Mouse (Mus musculus) gastrocnemius, postnatal 25 days (tissue): Measurements from ENCODE around the gene Lkaaear1. TPM values are rescaled to one million over a fixed set of nuclear protein-coding genes. Genes with fewer than 3 reads are reported as not detected.

Source experiments
- DNase-seq: peaks from one replicate; pipeline ENCODE4 v3.0.0; 2022
- long read RNA-seq, 2 experiments: library from polyadenylated mRNA; stranded (forward); transcript quantifications; one replicate each; pipeline ENCODE4 v2.0.0; 2021
- total RNA-seq, 2 experiments: library from RNA; stranded (reverse); gene quantifications; 1 replicate in 1 of 2; 2 replicates in 1 of 2; pipeline ENCODE4 v1.2.3; 2021

Lkaaear1 gene
- not detected for total RNA-seq
- long read RNA-seq, experiment 1: 0 reads
- long read RNA-seq, experiment 2: 0 reads

DNA sequence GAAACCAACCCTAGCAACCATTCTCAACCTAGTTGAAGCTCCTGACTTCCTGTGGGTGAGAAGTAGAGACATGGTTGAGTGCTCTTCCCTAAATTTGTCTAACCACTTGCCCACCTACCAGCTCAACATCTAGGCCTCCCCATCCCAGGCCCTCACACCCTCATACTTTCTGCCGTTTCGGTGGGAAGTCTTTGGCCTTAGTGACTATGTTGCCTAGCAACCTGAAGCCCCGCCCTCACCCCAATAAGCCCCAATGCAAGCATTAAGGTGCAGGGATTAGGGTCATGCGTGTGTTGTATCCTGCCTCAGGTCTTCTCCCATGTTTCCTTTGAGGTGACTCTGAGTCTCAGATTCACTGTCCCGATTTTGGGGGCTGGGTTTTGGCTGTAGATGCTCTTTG is at the start of gene Lkaaear1:
Lkaaear1 (minus strand) TSS at position 202 of the 400 bp plus-strand sequence.
- no peak for DNase-seq

DNA sequence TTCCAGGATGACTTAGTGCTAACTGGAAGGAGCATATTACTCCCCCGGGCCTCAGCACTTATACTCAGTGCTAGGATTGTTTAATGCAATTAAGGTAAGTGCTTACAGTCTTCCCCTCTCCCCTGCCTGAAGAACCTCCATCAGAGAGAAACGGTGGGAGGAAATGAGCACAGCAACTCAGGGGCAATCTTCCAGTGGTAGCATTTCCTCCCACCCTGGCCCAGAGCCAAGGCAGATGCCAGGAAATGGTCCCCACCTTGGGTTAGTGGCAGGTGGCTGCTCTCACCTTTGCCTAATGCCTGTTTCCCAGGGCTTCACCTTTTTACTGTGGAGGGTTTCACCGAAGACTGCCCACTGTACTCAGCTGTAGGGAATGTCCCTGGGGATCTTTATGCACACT is 31.8 kb upstream of the Lkaaear1 start:
- DNase-seq: no peak

DNA sequence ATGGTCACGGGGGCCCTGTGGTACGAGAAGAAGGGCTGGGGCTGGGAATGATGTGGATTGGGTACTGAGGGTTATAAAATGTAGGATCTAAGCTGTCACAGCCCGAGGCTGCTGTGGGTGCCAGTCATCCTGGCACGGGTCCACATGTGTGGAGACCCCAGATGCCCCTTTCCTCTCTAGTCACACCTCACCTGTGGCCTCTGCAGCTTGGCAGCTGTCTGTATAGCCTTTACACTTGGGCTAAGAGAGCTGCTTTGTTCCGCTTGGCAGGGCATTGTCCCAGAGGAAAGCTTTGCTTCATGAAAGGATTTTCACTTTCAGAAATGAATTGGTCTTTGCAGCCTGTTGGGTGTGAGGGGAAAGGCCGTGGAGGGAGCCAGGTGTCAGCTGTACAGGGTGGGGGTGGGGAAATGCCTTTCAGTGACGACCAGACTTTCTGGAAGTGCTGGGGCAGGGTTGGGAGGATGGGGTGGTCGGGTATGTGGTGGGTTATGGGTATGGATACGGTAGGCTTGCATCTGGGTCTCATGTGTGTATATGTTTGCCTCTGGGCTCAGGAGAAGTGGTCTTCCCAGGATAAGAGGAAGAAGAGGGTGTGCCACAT is 29.5 kb upstream of the Lkaaear1 start:
- no peak for DNase-seq

DNA sequence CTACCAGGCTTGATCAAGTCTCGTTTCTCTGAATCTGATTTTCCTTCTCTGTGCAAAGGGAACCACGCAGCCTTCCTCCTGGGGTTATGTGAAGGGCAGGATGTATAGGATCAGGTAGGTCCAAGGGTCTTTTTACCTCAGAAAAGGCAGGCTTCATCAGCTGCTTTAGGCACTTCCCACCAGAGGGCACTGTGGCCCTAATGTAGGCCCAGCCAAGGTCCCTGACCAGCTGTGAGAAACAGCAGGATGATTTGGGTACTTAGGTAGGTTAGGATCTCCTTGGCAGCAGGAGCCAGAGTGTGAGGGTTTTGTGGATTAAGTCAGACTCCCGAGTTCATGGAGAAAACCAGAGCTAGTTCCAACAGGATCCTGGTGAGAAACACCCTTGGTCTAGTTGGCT is 24.0 kb upstream of the Lkaaear1 start:
- no peak for DNase-seq

DNA sequence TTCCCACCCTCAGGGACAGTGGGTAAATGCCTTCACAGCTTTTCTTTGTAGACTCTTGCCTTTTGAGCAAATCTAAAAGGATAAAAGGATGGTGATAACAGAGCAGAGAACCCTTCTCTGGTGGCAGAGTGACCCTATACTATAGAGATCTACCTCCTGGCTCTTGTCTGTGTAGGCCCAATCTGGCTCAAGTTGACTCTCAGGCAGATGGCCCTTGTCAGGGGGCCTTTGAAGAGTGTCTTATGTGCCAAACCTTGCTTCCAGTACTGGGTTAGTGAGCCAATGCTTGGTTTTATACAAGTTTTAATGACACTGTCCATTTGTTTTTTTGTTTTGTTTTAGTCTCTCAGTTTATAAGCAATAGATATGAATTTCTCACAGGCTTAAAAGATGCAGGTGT is 23.0 kb upstream of the Lkaaear1 start:
- DNase-seq: no peak

DNA sequence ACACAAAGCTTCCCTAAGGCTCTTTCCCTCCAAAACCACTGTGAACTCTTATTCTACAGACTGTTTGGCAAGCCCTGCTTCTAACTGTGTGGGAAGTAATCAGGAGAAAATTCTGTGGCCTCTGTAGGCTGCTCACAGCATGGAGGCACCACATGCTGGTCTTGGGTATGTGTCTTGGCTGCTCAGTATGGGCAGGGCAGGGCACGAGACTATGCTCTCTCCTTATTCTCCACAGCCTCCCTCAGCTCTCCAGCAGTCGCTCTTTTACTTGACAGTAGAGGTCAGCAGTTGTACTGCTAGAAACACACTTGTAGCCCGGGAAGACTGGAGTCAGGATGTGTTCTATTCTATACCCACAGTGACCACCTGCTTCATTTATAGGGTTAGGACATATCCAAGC is 21.8 kb upstream of the Lkaaear1 start:
- no peak for DNase-seq

DNA sequence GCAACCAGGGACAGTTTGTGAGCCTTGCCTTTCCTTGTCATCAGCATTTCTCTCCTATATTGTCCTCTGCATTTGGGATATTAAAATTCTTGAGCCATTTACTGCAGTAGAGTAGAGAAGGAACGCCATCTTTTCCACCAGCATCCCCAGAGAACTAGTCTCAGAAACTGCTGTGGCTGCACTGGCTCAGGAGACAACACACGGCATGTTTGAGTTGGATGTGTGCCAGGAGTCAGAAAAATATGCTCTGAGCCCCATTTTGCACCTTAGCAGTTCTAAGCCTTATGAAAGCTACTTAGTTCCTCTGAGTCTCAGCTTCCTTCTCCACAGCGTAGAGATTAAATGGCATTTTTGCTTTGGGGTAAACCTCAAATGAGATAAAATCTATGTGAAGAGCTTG is 18.7 kb upstream of the Lkaaear1 start:
- no peak for DNase-seq

DNA sequence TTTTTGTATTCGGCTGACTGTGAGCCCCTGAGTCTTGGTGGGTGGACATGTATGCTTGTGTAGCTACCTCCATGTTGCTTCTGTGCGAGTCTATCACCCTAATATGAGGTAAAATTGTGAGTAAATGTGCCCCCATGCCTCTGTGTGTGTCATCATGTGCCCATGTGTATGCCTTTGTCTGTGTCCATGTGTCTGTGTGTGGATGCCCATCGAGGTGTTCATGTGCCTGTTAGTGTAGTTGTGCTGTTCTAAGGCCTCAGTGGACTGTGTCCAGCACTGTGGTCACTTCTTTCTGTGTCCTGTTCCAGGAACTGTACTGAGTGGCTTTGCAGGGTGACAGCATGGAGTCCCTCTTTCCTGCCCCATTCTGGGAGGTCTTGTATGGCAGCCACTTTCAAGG is 17.1 kb upstream of the Lkaaear1 start:
- no peak for DNase-seq

DNA sequence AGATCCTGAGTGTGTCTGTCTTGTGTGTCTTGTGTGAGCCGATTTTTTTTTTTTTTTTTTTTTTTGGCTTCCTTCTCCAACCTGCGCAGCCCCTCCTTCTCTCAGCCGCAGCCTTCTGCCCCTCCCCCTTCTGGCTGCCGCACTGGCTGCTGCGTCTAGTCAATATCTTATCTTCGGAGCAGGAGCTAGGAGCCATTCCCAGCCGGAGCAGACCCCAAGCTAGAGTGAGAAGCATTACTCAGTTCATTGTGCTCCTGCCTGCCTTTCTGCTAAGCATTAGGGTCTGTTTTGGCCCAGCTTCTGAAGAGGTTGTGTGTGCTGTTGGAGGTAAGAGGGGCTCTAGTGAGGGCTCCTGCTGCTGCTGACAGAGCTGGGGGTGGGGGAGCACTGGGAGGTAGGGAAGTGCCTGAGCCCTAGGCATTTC is 16.7 kb upstream of the Lkaaear1 start, which contains the start of gene Oprl1:
Oprl1 (plus strand) TSS at position 114 of the 424 bp plus-strand sequence.
- DNase-seq: no peak

DNA sequence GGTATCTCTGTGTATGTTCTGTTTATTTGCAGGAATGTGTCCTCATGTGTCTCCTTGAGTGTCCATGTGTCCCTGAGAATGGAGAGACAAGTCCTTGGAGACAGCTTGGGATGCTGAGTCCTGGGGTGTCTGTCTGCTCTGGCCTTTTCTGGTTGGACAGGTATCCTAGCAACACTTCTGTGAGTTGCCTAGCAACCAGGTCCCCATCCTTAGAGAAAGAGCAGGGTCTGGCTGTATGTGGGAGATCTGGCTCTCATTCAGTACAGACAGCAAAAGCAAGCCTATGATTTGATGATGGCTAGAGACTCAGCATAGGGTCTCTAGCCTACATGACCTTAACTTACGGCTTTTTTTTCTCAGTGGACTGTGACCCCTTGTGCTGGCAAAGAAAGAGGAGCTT is 15.5 kb upstream of the Lkaaear1 start:
- DNase-seq: no peak

DNA sequence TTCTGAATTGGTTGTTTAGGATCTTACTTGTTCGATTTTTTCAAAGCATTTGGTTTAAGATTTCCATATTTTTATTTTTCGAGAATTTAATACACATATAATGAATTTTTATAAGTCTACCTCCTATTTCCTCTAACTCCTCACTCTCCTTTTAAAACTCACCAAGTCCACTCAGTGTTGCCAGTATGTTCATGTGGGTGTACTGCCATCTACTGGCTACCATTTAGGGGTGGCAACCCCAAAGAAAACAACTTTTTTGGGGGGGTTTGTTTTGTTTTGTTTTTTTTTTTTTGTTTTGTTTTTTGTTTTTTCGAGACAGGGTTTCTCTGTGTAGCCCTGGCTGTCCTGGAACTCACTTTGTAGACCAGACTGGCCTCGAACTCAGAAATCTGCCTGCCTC is 8.4 kb upstream of the Lkaaear1 start:
- no peak for DNase-seq

DNA sequence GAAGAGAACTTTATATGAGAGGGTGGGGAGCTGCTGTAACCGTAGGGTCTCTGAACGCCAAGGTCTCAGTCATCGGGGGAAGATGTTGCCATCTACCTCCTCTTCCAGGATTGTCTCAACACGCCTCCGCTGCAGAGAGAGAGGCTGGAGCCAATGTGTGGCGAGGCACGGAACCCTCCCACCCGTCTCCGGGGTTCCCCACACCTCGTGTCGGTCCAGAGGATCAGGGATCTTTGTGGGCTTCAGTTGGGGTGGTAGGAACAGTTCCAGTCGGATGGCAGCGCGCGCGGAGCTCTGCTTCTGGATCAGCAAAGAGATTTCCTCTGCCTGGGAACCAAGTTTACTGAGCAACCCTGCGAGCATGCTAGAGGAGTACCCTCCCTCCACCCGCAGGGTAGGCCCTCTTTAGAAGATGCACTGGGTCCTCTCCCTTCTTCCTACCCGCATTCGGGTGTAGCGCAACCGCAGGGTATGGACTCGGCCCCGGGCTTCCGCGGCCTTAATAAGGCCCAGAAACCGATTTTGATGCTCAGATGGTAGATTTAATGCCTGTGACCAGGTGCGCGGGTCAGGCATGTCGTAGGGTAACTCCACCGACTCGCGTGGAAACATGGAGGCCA is 1.3 kb downstream of the Lkaaear1 start:
- no peak for DNase-seq

DNA sequence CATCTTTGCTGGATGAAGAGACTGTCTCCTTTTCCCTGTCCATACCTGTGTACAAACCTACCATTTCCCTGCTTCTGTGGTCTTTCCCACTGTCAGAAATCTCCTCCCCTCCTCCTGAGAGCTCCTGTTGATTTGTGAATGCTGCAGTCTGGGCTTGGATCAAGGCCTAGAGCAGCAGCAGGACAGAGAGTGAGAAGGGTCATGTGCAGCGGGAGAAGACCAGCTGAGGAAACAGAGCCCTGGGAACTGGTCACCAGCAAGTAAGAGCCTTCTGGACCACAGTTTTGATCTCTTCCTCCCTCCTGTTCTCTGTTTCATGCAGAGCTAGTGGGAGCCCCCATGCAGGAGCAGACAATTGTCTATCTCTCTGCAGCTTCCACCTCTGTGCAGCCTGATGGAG is 2.5 kb downstream of the Lkaaear1 start:
- no peak for DNase-seq

DNA sequence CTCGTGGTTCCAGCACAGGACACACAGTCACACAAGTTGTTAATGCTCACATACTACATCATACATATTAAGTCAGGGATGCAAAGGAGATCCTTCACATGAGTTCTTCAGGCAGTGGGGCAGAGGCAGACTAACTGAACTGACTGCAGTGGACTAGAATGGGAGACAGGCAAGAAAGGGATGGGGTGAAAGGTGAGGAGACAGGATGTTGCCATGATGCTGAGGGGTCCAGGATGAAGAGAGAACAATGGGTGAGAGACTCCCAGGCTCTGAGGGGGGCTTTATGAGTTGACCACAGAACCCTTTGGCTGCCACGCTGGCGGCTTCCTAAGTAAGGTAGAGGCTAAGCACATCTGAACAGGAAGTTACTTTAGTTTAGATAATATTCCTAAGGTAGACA is 3.7 kb downstream of the Lkaaear1 start:
- no peak for DNase-seq

DNA sequence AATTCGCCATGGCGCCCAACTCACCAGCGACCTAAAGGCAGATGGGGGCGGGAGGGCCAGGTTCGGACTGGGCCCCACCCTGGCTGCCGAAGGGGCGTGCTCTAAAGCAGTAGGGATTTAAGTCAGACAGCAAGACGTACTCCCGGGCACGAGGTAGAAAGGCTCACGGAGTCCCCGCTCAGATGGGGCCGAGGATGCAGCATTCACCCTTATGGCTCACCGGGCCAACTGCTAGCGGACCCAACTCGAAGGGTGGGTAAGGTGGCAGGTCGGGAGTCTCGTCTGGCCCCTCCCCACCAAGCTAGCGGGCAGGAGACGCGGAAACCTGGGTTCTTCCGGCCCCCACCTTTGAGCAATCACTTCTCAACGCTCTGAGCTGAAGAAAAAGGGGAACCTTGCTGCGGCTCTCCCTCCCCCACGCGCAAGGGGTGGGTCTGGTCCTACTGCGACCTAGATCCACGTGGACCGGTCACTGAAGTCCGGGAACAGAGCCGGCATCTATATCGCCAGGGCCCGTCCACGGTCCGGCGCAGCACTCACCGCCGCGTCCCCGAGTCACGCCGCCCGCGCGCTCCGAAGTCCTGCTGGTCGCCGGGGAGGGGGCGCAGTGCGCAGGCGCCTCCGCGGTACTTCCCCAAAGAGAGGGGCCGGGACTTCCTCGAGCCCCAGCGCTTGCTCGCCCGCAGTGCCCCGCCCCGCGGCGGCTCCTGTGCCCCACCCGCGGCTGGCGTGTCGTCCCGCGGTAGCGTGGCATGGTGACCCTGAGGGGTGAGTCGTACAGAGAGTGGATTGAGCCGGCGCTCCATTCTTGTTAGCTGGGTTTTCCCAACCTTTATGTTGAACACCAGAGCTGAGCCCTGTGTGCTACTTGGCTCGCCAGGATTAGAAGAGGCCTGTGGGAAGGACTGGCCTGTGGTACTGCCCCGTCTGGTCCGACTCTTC is 4.6 kb downstream of the Lkaaear1 start, which contains the start of gene Rgs19:
Rgs19 (minus strand) TSS at position 639 of the 942 bp plus-strand sequence.
- DNase-seq: peak; percentile 83

DNA sequence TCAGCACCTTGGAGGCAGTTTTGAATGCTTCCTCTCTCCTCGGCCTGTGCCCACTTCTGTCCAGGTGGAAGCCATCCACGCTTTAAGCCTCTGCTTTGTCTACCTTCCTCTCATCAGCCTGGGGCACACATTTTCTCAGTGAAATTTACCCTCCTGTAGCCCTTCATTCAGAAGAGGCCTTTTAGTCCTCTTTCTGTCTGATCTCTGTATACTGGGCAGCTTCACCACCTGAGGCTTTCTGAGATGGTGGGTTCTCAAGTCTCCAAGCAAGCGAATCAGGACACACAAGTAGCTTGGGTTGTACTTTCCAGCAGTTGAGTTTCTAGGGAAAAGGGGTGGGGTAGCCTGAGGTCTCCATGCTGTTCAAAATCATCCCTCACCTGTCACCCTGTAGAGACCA is 5.9 kb downstream of the Lkaaear1 start:
- DNase-seq: no peak

DNA sequence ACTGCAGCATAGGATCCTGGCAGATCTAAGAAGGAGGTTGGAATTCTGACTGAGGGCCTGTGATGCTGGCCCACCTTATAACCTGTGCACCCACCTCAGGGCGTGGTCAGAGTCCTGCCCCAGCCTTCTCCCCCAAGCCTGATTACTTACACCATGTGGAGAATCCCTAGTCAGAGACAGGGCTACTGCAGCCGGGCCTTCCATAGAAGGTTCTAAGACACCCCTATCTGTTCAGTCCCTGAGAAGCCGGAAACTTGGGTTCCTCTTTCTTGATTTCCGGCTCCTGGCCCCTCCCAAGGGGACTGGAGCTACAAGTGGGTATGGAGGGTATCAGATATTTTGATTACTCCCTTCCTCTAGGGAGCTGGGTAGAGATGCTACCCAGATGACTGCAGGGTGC is 6.7 kb downstream of the Lkaaear1 start:
- DNase-seq: no peak

DNA sequence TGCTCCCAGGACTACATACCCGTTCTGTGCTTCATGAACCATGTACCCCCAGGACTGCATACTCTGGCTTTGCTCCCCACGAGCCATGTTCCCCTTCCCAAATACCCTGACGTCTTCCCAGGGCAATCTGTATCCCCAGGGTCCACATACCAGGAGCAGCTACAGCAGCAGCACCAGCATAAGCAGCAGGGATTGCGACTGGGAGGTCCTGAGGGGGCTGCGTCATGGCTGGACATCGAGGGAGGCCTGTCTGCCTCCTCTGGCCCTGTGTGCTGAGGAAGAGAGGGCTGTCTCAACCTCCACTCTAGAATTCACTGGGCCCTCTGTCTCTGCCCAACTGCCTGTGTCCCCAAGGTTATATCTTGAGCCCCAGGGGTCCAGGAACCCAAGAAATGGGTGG is 7.2 kb downstream of the Lkaaear1 start:
- DNase-seq: no peak

DNA sequence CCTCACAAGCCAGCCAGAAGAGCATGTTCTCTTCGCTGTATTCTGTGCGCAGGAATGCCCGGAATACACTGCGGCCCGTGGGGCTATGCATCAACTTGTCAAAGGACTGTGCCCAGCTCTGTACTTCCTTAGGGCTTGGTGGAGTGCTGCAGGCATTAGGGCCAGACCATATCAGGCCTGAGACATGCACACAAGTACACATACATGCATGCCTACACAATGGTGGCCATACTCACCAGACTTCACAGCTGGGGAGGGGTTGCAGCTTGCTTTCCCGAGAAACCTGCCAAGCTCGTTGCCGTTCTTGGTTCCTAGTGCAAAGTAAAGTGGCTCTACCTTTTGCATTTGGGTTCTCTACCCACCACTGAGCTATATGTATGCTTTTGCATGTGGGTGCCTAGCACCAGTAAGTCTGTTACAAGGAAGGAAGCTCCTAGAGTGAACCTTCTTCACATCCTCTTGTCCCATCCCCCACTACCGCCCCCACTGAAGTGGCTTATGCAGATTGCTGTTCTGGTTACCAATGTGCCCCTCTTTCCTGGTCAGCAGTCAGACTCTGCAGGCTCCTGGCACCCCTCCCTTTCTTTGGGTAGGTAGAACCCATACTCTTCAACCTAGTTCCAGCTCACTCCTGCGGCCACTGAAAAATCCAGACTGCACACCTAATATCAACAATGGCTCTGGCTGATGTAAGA is 8.6 kb downstream of the Lkaaear1 start:
- no peak for DNase-seq

DNA sequence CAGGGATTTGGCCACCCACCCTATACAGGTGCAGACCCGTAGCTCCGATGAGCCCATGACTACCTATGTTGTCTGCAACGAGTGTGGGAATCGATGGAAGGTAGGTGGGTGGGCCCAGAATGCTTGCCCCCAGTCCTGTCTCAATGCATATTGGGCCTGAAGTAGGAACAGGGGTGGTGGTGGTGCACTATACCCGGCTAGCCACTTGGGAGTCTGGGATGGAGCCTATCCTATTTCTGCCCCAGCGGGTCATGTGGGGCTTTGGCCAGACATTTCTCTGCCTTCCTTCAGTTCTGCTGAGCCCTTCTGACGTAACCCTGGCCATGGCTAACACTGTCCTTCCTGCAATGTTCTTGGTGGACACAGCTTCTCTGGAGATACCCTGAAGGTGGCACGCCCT is 10.7 kb downstream of the Lkaaear1 start:
- DNase-seq: no peak

DNA sequence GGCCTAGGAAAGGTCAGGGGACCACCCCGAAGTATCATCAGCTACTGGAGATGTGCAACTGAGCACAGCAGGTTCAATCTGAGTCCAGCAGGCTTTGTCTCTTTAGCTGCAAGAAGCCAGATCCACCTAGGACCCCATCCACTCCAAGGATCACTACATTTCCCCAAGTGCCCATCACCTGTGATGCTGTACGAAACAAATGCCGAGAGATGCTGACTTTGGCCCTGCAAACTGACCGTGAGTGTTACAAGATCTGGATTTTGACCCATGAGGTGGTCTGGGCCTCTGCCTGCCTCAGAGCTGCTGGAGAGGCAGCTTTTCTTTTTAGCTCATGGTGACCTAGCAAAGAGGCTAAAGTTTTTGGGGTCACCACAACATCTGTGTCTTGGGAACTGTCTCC is 12.6 kb downstream of the Lkaaear1 start:
- DNase-seq: no peak

DNA sequence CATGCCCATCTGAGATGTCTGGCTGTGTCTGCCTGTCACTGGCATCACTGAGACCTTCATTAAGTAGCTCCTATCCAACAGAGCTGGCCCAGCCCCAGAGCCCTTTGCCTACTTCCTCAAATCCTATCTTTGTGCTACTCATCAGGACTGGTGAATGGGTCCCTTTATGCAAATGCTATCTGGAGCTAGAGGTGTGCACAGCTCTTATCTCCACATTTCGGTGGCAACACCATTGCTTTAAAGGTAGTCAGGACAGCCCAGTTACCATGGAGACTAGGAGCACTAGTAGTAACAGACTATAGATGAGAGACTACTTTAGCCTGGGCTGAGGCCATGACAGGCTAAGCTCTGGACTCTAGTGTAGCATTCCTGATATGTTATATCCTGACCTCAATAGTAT is 13.5 kb downstream of the Lkaaear1 start:
- no peak for DNase-seq
